Mouse (Mus musculus): ENCODE results near the gene Plekhj1.

Plekhj1 gene

GRCm38 (mm10) chr10:80754594-80755290 lies 43.7 kb downstream of the Plekhj1 start, which contains the start of gene Dot1l:
TSS of gene Dot1l (plus strand) at chr10:80755206.
- in situ Hi-C loops (cut with MboI, MseI) = no loop called here

- in situ Hi-C loops (cut with MboI, MseI) = no loop called here
These were observed 46.3 kb downstream of the Plekhj1 start for GRCm38 (mm10) chr10:80752079-80752625.

- in situ Hi-C loops (cut with MboI, MseI) = no loop called here
These were observed 47.1 kb downstream of the Plekhj1 start for GRCm38 (mm10) chr10:80751188-80751832.

- in situ Hi-C loops (cut with MboI, MseI) = loop anchor here (5.0 to 10.0 kb wide), 3 partner anchors 129 to 249 kb away; no protein-coding TSS in a partner anchor
These were observed 49.8 kb downstream of the Plekhj1 start for GRCm38 (mm10) chr10:80748609-80749008.

- in situ Hi-C loops (cut with MboI, MseI) = loop anchor here (5.0 to 10.0 kb wide), 3 partner anchors 130 to 250 kb away; no protein-coding TSS in a partner anchor
These were observed 51.0 kb downstream of the Plekhj1 start for GRCm38 (mm10) chr10:80747410-80747809.

Measured in T-helper 17 cell (primary cell).